10 mouse cellular contexts compared by ENCODE assay signal in the genomic region with DNA sequence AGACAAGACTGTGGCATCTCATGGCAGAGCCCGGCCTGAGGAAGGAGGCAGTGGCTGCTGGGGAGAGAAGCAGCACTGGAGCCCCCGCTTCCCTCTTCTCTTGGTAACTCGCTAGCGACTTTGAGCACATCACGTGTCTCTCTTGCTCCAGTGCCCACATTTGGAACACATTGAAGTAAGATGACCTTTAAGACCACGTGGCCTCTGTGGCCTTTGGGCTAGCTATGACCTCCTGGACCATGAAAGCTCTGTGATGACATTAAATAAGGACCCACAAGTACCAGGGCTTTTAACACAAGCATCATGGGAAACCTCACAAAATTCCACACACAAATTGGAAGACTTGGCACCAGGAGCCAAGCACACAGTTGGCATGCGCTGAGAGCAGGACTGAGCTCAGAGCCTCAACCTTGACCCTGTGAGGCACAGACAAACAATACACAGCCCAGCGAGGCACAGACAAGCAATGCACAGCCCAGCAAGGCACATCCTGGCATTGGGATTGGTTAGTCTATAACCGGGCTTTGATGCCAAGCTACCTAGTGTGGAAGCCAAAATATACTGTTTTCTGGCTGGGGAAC.
DNase-seq lines count a peak whose midpoint lies in the region; ATAC-seq and TF ChIP-seq lines count a peak whose summit lies in the region.
"Had no signal": no experiment of that assay in that cellular context is flagged by ENCODE, and none has a peak within 500 bp of the region (broad histone marks: within the 10 kb centered on the region; RNA-seq: fewer than 3 reads in every experiment).

No protein-coding gene starts in this region.

- H3K36me3 ChIP-seq in hindbrain, embryonic 16.5 days (ENCODE audit: control insufficient read depth, insufficient read depth, low read length), result no peaks in the 10 kb centered on the region
- no peaks in the 10 kb centered on the region for H3K36me3 ChIP-seq in hindbrain, embryonic 14.5 days (replicated peaks; ENCODE audit: control insufficient read depth, insufficient read depth)

- no peak overlapping the region for H3K27ac ChIP-seq in hindbrain, embryonic 16.5 days (ENCODE audit: low read depth, low read length)
- no peak overlapping the region for H3K27ac ChIP-seq in hindbrain, embryonic 14.5 days
- no peak overlapping the region for H3K27ac ChIP-seq in gastrocnemius, adult 2 months

- no peaks in the 10 kb centered on the region for H3K9me3 ChIP-seq in hindbrain, embryonic 16.5 days (ENCODE audit: control insufficient read depth, low read length)
- no peaks in the 10 kb centered on the region for H3K9me3 ChIP-seq in hindbrain, embryonic 14.5 days (ENCODE audit: control insufficient read depth, low read length)

- H3K4me3 ChIP-seq in hindbrain, embryonic 16.5 days (ENCODE audit: low read length), result no peak overlapping the region
- H3K4me3 ChIP-seq in hindbrain, embryonic 14.5 days (replicated peaks; ENCODE audit: low read length), result no peak overlapping the region
- no peak overlapping the region for H3K4me3 ChIP-seq in gastrocnemius, adult 2 months
- H3K4me3 ChIP-seq: megakaryocyte, embryonic 14.5 days had no signal

- ATAC-seq in hindbrain, embryonic 16.5 days, result peak; percentile 76; the same call in 1 of the 2 replicates
- ATAC-seq in hindbrain, embryonic 14.5 days (ENCODE audit: low FRiP score), result no peak

- 64% methylated on average over 9 of the region's 9 CpGs for WGBS in hindbrain, embryonic 16.5 days
- WGBS in hindbrain, embryonic 14.5 days, result 72% methylated on average over 9 of the region's 9 CpGs

- H3K4me1 ChIP-seq in hindbrain, embryonic 16.5 days (ENCODE audit: control insufficient read depth, insufficient read depth, low read depth, low read length), result no peaks in the 10 kb centered on the region
- H3K4me1 ChIP-seq in hindbrain, embryonic 14.5 days (replicated peaks; ENCODE audit: control insufficient read depth, insufficient read depth, low read length), result no peaks in the 10 kb centered on the region
- H3K4me1 ChIP-seq: megakaryocyte, embryonic 14.5 days had no signal

- H3K4me2 ChIP-seq in hindbrain, embryonic 16.5 days (ENCODE audit: low read length), result no peak overlapping the region
- no peak overlapping the region for H3K4me2 ChIP-seq in hindbrain, embryonic 14.5 days (replicated peaks)

- no peaks in the 10 kb centered on the region for H3K27me3 ChIP-seq in hindbrain, embryonic 16.5 days (replicated peaks; ENCODE audit: control insufficient read depth, insufficient read depth, low read length)
- no peaks in the 10 kb centered on the region for H3K27me3 ChIP-seq in hindbrain, embryonic 14.5 days (ENCODE audit: control insufficient read depth, insufficient read depth, low read length)

- intact Hi-C loops in gastrocnemius, adult 2 months (cut with DNase I), result no loop called here

- no peak overlapping the region for H3K9ac ChIP-seq in hindbrain, embryonic 16.5 days (ENCODE audit: low read depth, low read length)
- H3K9ac ChIP-seq in hindbrain, embryonic 14.5 days, result no peak overlapping the region

- no peak for TF ChIP-seq CTCF in gastrocnemius, adult 2 months (IDR thresholded peaks at IDR 0.05)

- no peak for DNase-seq in hindbrain, embryonic 14.5 days (ENCODE audit: low spot score)
- DNase-seq in adipocyte (ENCODE audit: low spot score), result peak; percentile 14
- DNase-seq in brain, adult 2 months (ENCODE audit: low read depth, low spot score), result peak; percentile 57
- DNase-seq in embryo, embryonic 9.5 days (ENCODE audit: extremely low spot score), result peak; percentile 4
- no peak for DNase-seq in heart, adult 8-10 months (ENCODE audit: low spot score)
- DNase-seq in lung, postnatal 10 days, result no peak
- no peak for DNase-seq in gastrocnemius, adult 2 months
- DNase-seq: gastrocnemius, postnatal 14 days had no signal

Comparison
In these comparisons a context has a peak if more than half of its experiments do, and no peak if none do; other contexts are left out.
1. DNase-seq: peak in adipocyte (single experiment), brain, adult 2 months (single experiment) and embryo, embryonic 9.5 days (single experiment); none in hindbrain, embryonic 14.5 days (single experiment), heart, adult 8-10 months (single experiment), lung, postnatal 10 days (single experiment) and gastrocnemius, adult 2 months (single experiment).